Mouse (Mus musculus): ENCODE results near the gene Galns. TPM values are rescaled to one million over a fixed set of nuclear protein-coding genes. Genes with fewer than 3 reads are reported as not detected.

Gene Galns
- polyA plus RNA-seq, 1 experiment = 17.6 TPM

GRCm38 (mm10) chr8:122548331-122548730 is 62.9 kb downstream of the Galns start:
- H3ac ChIP-seq (ENCODE audit: control insufficient read depth, insufficient read length) = no peak overlapping the region
- TF ChIP-seq E2F4 (IDR thresholded peaks at IDR 0.05; ENCODE audit: insufficient read depth) (no peak), MAX (IDR thresholded peaks at IDR 0.05; ENCODE audit: low read depth) (no peak), POLR2AphosphoS2 (IDR thresholded peaks at IDR 0.05; ENCODE audit: insufficient read length, low read depth) (no peak), SRF (IDR thresholded peaks at IDR 0.05; ENCODE audit: control insufficient read depth, insufficient read length, low read depth) (no peak)
- H3K79me2 ChIP-seq (ENCODE audit: control insufficient read depth, insufficient read depth) = peaks cover 71% of the 10 kb centered on the region
- H3K36me3 ChIP-seq (ENCODE audit: control insufficient read depth, insufficient read depth) = peaks cover 6% of the 10 kb centered on the region
- H3K4me3 ChIP-seq = peak overlapping the region; percentile 86
- H3K27me3 ChIP-seq (ENCODE audit: control insufficient read depth, insufficient read depth, insufficient read length) = no peaks in the 10 kb centered on the region
- peak overlapping the region; percentile 97 for H3K4me2 ChIP-seq (ENCODE audit: low read depth)

GRCm38 (mm10) chr8:122547815-122548214 is 63.4 kb downstream of the Galns start:
- peak overlapping the region; percentile 97 for H3K4me2 ChIP-seq (ENCODE audit: low read depth)
- TF ChIP-seq USF1 (IDR thresholded peaks at IDR 0.05; ENCODE audit: low read depth) = no peak
- no peak for TF ChIP-seq POLR2A (IDR thresholded peaks at IDR 0.05; ENCODE audit: insufficient read length, low read depth)
- TF ChIP-seq MAX (IDR thresholded peaks at IDR 0.05; ENCODE audit: low read depth) = no peak
- TF ChIP-seq REST (IDR thresholded peaks at IDR 0.05; ENCODE audit: insufficient read depth, insufficient read length) = no peak
- TF ChIP-seq SRF (IDR thresholded peaks at IDR 0.05; ENCODE audit: control insufficient read depth, insufficient read length, low read depth) = no peak
- TF ChIP-seq POLR2AphosphoS2 (IDR thresholded peaks at IDR 0.05; ENCODE audit: insufficient read length, low read depth) = no peak
- TF ChIP-seq MYOD1 (IDR thresholded peaks at IDR 0.05; ENCODE audit: control insufficient read depth in 1 of 3, insufficient read length in 2 of 3, low read depth in 2 of 3) = no peak
- TF ChIP-seq TCF3 (IDR thresholded peaks at IDR 0.05; ENCODE audit: insufficient read length, low read depth) = no peak
- no peak for TF ChIP-seq MYOG (IDR thresholded peaks at IDR 0.05; ENCODE audit: control insufficient read depth in 1 of 3, insufficient read depth in 1 of 3, insufficient read length in 2 of 3, low read depth in 2 of 3)
- TF ChIP-seq CEBPB (IDR thresholded peaks at IDR 0.05; ENCODE audit: insufficient read depth, poor library complexity, severe bottlenecking) = no peak
- TF ChIP-seq E2F4 (IDR thresholded peaks at IDR 0.05; ENCODE audit: insufficient read depth) = no peak
- no peak for TF ChIP-seq TCF12 (IDR thresholded peaks at IDR 0.05; ENCODE audit: insufficient read depth, poor library complexity, severe bottlenecking)
- H3K4me3 ChIP-seq = peak overlapping the region; percentile 86
- H3K79me2 ChIP-seq (ENCODE audit: control insufficient read depth, insufficient read depth) = peaks cover 76% of the 10 kb centered on the region
- no peaks in the 10 kb centered on the region for H3K27me3 ChIP-seq (ENCODE audit: control insufficient read depth, insufficient read depth, insufficient read length)
- peaks cover 6% of the 10 kb centered on the region for H3K36me3 ChIP-seq (ENCODE audit: control insufficient read depth, insufficient read depth)
- H3ac ChIP-seq (ENCODE audit: control insufficient read depth, insufficient read length) = no peak overlapping the region

- H3K36me3 ChIP-seq (ENCODE audit: control insufficient read depth, insufficient read depth) = peaks cover 6% of the 10 kb centered on the region
- TF ChIP-seq POLR2A (IDR thresholded peaks at IDR 0.05; ENCODE audit: insufficient read length, low read depth) (peak; percentile 28), POLR2AphosphoS2 (IDR thresholded peaks at IDR 0.05; ENCODE audit: insufficient read length, low read depth) (no peak), CEBPB (IDR thresholded peaks at IDR 0.05; ENCODE audit: insufficient read depth, poor library complexity, severe bottlenecking) (no peak), E2F4 (IDR thresholded peaks at IDR 0.05; ENCODE audit: insufficient read depth) (no peak), TCF3 (IDR thresholded peaks at IDR 0.05; ENCODE audit: insufficient read length, low read depth) (no peak), MYOD1 (IDR thresholded peaks at IDR 0.05; ENCODE audit: control insufficient read depth in 1 of 3, insufficient read length in 2 of 3, low read depth in 2 of 3) (peak in 1 of 3 experiments; percentile 39), REST (IDR thresholded peaks at IDR 0.05; ENCODE audit: insufficient read depth, insufficient read length) (no peak), MYOG (IDR thresholded peaks at IDR 0.05; ENCODE audit: control insufficient read depth in 1 of 3, insufficient read depth in 1 of 3, insufficient read length in 2 of 3, low read depth in 2 of 3) (no peak), MAX (IDR thresholded peaks at IDR 0.05; ENCODE audit: low read depth) (no peak), TCF12 (IDR thresholded peaks at IDR 0.05; ENCODE audit: insufficient read depth, poor library complexity, severe bottlenecking) (no peak), SRF (IDR thresholded peaks at IDR 0.05; ENCODE audit: control insufficient read depth, insufficient read length, low read depth) (no peak), USF1 (IDR thresholded peaks at IDR 0.05; ENCODE audit: low read depth) (no peak)
- peak overlapping the region; percentile 86 for H3K4me3 ChIP-seq
- no peaks in the 10 kb centered on the region for H3K27me3 ChIP-seq (ENCODE audit: control insufficient read depth, insufficient read depth, insufficient read length)
- H3ac ChIP-seq (ENCODE audit: control insufficient read depth, insufficient read length) = no peak overlapping the region
- peaks cover 85% of the 10 kb centered on the region for H3K79me2 ChIP-seq (ENCODE audit: control insufficient read depth, insufficient read depth)
- peak overlapping the region; percentile 97 for H3K4me2 ChIP-seq (ENCODE audit: low read depth)
Observed at GRCm38 (mm10) chr8:122546811-122547453, 64.3 kb downstream of the Galns start.

- H3K4me3 ChIP-seq = peak overlapping the region; percentile 86
- peak overlapping the region; percentile 97 for H3K4me2 ChIP-seq (ENCODE audit: low read depth)
- H3K27me3 ChIP-seq (ENCODE audit: control insufficient read depth, insufficient read depth, insufficient read length) = no peaks in the 10 kb centered on the region
- H3ac ChIP-seq (ENCODE audit: control insufficient read depth, insufficient read length) = no peak overlapping the region
- H3K79me2 ChIP-seq (ENCODE audit: control insufficient read depth, insufficient read depth) = peaks cover 92% of the 10 kb centered on the region
- peaks cover 6% of the 10 kb centered on the region for H3K36me3 ChIP-seq (ENCODE audit: control insufficient read depth, insufficient read depth)
- TF ChIP-seq POLR2A (IDR thresholded peaks at IDR 0.05; ENCODE audit: insufficient read length, low read depth) (no peak), TCF3 (IDR thresholded peaks at IDR 0.05; ENCODE audit: insufficient read length, low read depth) (no peak), USF1 (IDR thresholded peaks at IDR 0.05; ENCODE audit: low read depth) (no peak), MYOD1 (IDR thresholded peaks at IDR 0.05; ENCODE audit: control insufficient read depth in 1 of 3, insufficient read length in 2 of 3, low read depth in 2 of 3) (no peak), SRF (IDR thresholded peaks at IDR 0.05; ENCODE audit: control insufficient read depth, insufficient read length, low read depth) (no peak), POLR2AphosphoS2 (IDR thresholded peaks at IDR 0.05; ENCODE audit: insufficient read length, low read depth) (no peak), TCF12 (IDR thresholded peaks at IDR 0.05; ENCODE audit: insufficient read depth, poor library complexity, severe bottlenecking) (no peak), CEBPB (IDR thresholded peaks at IDR 0.05; ENCODE audit: insufficient read depth, poor library complexity, severe bottlenecking) (no peak), E2F4 (IDR thresholded peaks at IDR 0.05; ENCODE audit: insufficient read depth) (no peak), MYOG (IDR thresholded peaks at IDR 0.05; ENCODE audit: control insufficient read depth in 1 of 3, insufficient read depth in 1 of 3, insufficient read length in 2 of 3, low read depth in 2 of 3) (no peak), REST (IDR thresholded peaks at IDR 0.05; ENCODE audit: insufficient read depth, insufficient read length) (no peak), MAX (IDR thresholded peaks at IDR 0.05; ENCODE audit: low read depth) (no peak)
Observed at GRCm38 (mm10) chr8:122546066-122546755, 65.1 kb downstream of the Galns start.

Measured in myocyte (in vitro differentiated cells).